Comparison of ENCODE assay signal across 16 mouse cellular contexts in the genomic region with DNA sequence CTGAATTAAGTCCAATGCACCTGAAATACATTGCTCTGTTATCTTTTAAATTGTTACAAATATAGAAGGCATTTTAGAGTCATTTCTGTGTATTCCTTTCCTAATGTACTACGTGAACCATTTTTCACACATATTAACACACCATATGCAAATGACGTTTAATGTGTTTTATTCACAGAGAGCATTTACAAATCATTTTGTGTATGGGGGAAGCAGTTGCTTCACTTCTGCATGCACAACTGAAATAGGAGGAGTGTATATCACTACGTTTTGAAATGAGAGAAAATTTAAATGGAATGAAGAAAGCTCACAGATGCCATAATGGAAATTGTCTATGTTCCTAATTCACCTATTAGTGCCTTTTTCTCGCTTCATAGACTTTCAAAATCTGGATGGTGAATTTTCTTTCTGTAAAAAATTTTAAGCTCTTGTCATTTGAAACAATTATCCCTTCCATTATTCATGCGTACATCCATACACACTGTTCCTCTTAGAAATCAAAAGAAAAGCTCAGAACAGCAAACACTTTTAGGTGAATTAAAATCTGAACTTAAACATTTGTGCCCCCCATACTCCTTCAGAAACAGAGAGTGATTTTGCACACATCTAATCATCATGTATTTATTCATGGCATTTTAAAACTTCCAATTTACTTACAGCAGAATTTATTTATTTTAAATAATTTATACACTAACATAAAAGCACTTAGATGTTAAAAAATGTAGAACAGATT.
DNase-seq lines count a peak whose midpoint lies in the region; ATAC-seq and TF ChIP-seq lines count a peak whose summit lies in the region.
"Had no signal": no experiment of that assay in that cellular context is flagged by ENCODE, and none has a peak within 500 bp of the region (broad histone marks: within the 10 kb centered on the region; RNA-seq: fewer than 3 reads in every experiment).

No protein-coding gene starts in this region.

- no peak overlapping the region for H3K9ac ChIP-seq in midbrain, embryonic 13.5 days (replicated peaks)
- no peak overlapping the region for H3K9ac ChIP-seq in forebrain, embryonic 16.5 days (replicated peaks; ENCODE audit: low read depth, low read length)
- H3K9ac ChIP-seq in hindbrain, postnatal 0 days (replicated peaks; ENCODE audit: low read length): no peak overlapping the region
- H3K9ac ChIP-seq: embryonic facial prominence, embryonic 13.5 days had no signal

- no peak for DNase-seq in midbrain, embryonic 10.5 days (ENCODE audit: low spot score)
- no peak for DNase-seq in hindbrain, postnatal 0 days (ENCODE audit: low spot score)
- no peak for DNase-seq in kidney, postnatal 36 days
- DNase-seq in left cerebral cortex, adult 8-10 months (ENCODE audit: low spot score in 2 of 2): no peak
- DNase-seq: cerebellum, adult 9-11 months; kidney, adult 18-20 months; lung, adult 18-20 months; lung, postnatal 14 days had no signal

- WGBS in midbrain, embryonic 13.5 days: 32% methylated on average over 5 of the region's 5 CpGs
- WGBS in midbrain, embryonic 10.5 days: 90% methylated on average over 5 of the region's 5 CpGs
- 12% methylated on average over 5 of the region's 5 CpGs for WGBS in forebrain, embryonic 16.5 days
- 29% methylated on average over 5 of the region's 5 CpGs for WGBS in hindbrain, postnatal 0 days

- no peak for TF ChIP-seq CTCF in hindbrain, postnatal 0 days (IDR thresholded peaks at IDR 0.05; ENCODE audit: low read depth)

- peak overlapping the region; percentile 89 for H3K27ac ChIP-seq in midbrain, embryonic 13.5 days
- no peak overlapping the region for H3K27ac ChIP-seq in midbrain, embryonic 10.5 days (replicated peaks)
- peak overlapping the region; percentile 91 for H3K27ac ChIP-seq in forebrain, embryonic 16.5 days (ENCODE audit: low read length)
- H3K27ac ChIP-seq in hindbrain, postnatal 0 days: 0 out of 2 replicates have a peak overlapping the region, but pooled peaks have one; percentile 48
- H3K27ac ChIP-seq: embryonic facial prominence, embryonic 13.5 days; heart, embryonic 10.5 days; kidney, postnatal 0 days; limb, embryonic 10.5 days; stomach, postnatal 0 days had no signal

- peaks cover 15% of the 10 kb centered on the region for H3K4me1 ChIP-seq in midbrain, embryonic 13.5 days (replicated peaks)
- no peaks in the 10 kb centered on the region for H3K4me1 ChIP-seq in midbrain, embryonic 10.5 days
- H3K4me1 ChIP-seq in forebrain, embryonic 16.5 days (replicated peaks; ENCODE audit: control insufficient read depth, insufficient read depth, low read length): peaks cover 7% of the 10 kb centered on the region
- H3K4me1 ChIP-seq in hindbrain, postnatal 0 days (ENCODE audit: insufficient read depth, low read length): no peaks in the 10 kb centered on the region
- H3K4me1 ChIP-seq: embryonic facial prominence, embryonic 13.5 days; heart, embryonic 10.5 days; limb, embryonic 10.5 days had no signal

- no peak overlapping the region for H3K4me2 ChIP-seq in midbrain, embryonic 13.5 days (replicated peaks)
- H3K4me2 ChIP-seq in forebrain, embryonic 16.5 days (ENCODE audit: low read length): 0 out of 2 replicates have a peak overlapping the region, but pooled peaks have one; percentile 11
- peak overlapping the region; percentile 33 for H3K4me2 ChIP-seq in hindbrain, postnatal 0 days (ENCODE audit: low read depth, low read length)
- H3K4me2 ChIP-seq: embryonic facial prominence, embryonic 13.5 days had no signal

- ATAC-seq in midbrain, embryonic 13.5 days: 0 out of 2 replicates have a peak, but pooled peaks have one; percentile 7
- peak; percentile 42 for ATAC-seq in forebrain, embryonic 16.5 days
- no peak for ATAC-seq in hindbrain, postnatal 0 days
- no peak for ATAC-seq in cerebellum, adult (ENCODE audit: insufficient number of reproducible peaks, low FRiP score, low TSS enrichment)

- H3K36me3 ChIP-seq in midbrain, embryonic 13.5 days: no peaks in the 10 kb centered on the region
- H3K36me3 ChIP-seq in midbrain, embryonic 10.5 days: no peaks in the 10 kb centered on the region
- no peaks in the 10 kb centered on the region for H3K36me3 ChIP-seq in forebrain, embryonic 16.5 days (ENCODE audit: control insufficient read depth, insufficient read depth)
- H3K36me3 ChIP-seq in hindbrain, postnatal 0 days (ENCODE audit: insufficient read depth, low read length): no peaks in the 10 kb centered on the region
- H3K36me3 ChIP-seq: embryonic facial prominence, embryonic 13.5 days; heart, embryonic 10.5 days; limb, embryonic 10.5 days had no signal

- no peaks in the 10 kb centered on the region for H3K27me3 ChIP-seq in midbrain, embryonic 13.5 days
- no peaks in the 10 kb centered on the region for H3K27me3 ChIP-seq in midbrain, embryonic 10.5 days (ENCODE audit: low read depth, poor library complexity, severe bottlenecking)
- H3K27me3 ChIP-seq in forebrain, embryonic 16.5 days (replicated peaks; ENCODE audit: control insufficient read depth, insufficient read depth, low read length): no peaks in the 10 kb centered on the region
- H3K27me3 ChIP-seq in hindbrain, postnatal 0 days (ENCODE audit: insufficient read depth, low read length): no peaks in the 10 kb centered on the region
- H3K27me3 ChIP-seq: embryonic facial prominence, embryonic 13.5 days had no signal

- no peaks in the 10 kb centered on the region for H3K9me3 ChIP-seq in midbrain, embryonic 13.5 days
- H3K9me3 ChIP-seq in midbrain, embryonic 10.5 days (replicated peaks): no peaks in the 10 kb centered on the region
- no peaks in the 10 kb centered on the region for H3K9me3 ChIP-seq in forebrain, embryonic 16.5 days (ENCODE audit: control insufficient read depth, low read length)
- H3K9me3 ChIP-seq in hindbrain, postnatal 0 days (ENCODE audit: low read length): no peaks in the 10 kb centered on the region
- H3K9me3 ChIP-seq: embryonic facial prominence, embryonic 13.5 days; heart, embryonic 10.5 days; limb, embryonic 10.5 days had no signal

- H3K4me3 ChIP-seq in midbrain, embryonic 13.5 days (replicated peaks): no peak overlapping the region
- no peak overlapping the region for H3K4me3 ChIP-seq in midbrain, embryonic 10.5 days
- no peak overlapping the region for H3K4me3 ChIP-seq in forebrain, embryonic 16.5 days (replicated peaks; ENCODE audit: low read length)
- H3K4me3 ChIP-seq in hindbrain, postnatal 0 days (ENCODE audit: low read length): no peak overlapping the region
- H3K4me3 ChIP-seq: embryonic facial prominence, embryonic 13.5 days; heart, embryonic 10.5 days; limb, embryonic 10.5 days had no signal

Comparison
In these comparisons a context has a peak if more than half of its experiments do, and no peak if none do; other contexts are left out.
1. ATAC-seq: peak in midbrain, embryonic 13.5 days (single experiment) and forebrain, embryonic 16.5 days (single experiment); none in hindbrain, postnatal 0 days (single experiment) and cerebellum, adult (single experiment).